Mouse (Mus musculus) embryo, embryonic 11.5 days (tissue): ENCODE results near the gene Nbea.

Experiments
- DNase-seq: peaks from one replicate; pipeline ENCODE4 v3.0.0-alpha.2; 2012; ENCODE audit warnings: low read depth, low spot score

The Nbea gene

GRCm38 (mm10) chr3:55783171-55784081, 400.1 kb downstream of the Nbea start:
- no peak for DNase-seq

DNA sequence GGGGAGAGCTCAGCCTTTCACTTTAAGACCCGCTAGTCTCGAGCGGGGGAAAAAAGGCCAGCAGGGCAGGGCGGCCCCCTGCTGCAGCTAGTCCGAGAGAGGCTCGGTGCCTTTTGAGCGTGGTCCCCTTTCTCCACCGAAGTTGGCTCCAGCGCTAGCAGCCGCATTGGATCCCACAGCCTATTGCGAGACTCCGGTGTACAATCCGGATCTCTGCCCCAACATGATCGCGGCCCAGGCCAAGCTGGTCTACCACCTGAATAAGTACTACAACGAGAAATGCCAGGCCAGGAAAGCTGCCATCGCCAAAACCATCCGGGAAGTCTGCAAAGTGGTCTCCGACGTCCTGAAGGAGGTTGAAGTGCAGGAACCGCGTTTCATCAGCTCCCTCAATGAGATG, 400.7 kb downstream of the Nbea start:
- no peak for DNase-seq

- DNase-seq, result no peak
Observed at GRCm38 (mm10) chr3:55782056-55782687, 401.3 kb downstream of the Nbea start, which contains the start of gene Mab21l1. Gene Mab21l1, plus strand, starts transcription at chr3:55782510.

- DNase-seq, result no peak
Observed at GRCm38 (mm10) chr3:55781429-55782055, 402.0 kb downstream of the Nbea start.

GRCm38 (mm10) chr3:55780120-55781070, 403.1 kb downstream of the Nbea start:
- DNase-seq, result no peak

DNA sequence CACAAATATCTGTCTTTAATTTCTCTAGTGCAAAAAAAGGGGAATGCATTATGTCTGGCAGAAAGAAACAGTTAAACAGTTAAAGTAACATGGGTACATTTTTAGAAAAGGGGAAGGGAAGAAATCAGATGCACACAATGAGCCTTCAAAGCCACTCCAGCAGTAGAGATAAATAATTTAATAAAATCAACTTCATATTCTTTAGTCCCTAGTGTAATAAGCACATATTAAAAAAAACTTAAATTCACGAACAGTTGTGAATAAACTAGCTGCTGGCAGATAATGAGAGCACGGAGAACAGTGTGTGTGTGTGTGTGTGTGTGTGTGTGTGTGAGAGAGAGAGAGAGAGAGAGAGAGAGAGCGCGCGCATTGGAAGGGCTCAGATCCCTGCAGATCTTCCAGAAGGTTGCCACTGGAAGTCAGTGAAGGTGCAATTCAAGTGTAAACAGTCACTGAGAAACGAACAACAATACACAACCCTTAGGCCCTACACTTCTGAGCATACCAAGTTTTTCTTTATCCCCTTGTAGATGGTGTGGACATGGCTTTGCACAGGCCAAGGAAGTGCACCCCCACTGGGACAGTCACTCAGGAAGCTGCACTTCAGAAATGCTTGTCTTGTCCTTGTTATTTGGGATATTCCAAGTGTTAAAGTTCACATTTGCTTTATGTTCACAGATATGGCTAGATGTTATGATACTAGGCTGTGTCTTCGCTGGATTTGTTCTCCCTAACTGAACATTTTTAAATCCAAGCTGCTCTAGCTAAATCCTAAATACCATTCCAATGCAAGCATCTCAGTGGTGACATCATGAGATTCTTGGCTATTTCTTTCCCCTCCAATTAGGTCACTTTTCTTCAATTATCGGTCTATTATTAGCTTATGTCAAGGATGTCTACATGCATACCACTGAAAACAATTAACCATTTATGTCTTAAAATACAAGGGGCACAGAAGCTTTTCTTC, 404.5 kb downstream of the Nbea start:
- DNase-seq, result no peak

- no peak for DNase-seq
Observed at GRCm38 (mm10) chr3:55777501-55777900, 406.0 kb downstream of the Nbea start.

GRCm38 (mm10) chr3:55775753-55776152, 407.7 kb downstream of the Nbea start:
- no peak for DNase-seq

DNA sequence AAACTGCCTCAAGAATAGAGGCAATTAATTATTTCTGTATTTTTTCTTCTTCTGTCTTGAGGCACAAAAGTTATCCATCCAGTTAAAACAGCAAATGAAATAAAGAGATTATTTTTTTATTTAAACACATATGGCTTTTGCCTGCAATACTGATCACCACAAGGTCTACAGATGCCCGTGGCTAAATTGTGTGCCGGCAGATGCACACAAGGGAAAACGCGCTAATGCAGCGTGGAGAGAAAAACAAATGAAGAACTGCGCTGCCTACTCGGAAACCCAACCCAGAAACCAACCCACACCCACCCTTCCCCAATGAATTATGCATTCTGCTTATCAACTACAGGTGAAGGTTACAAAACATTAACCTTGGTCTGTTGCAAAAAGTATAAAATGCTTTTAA, 408.3 kb downstream of the Nbea start:
- DNase-seq, result no peak

GRCm38 (mm10) chr3:55774203-55774602, 409.3 kb downstream of the Nbea start:
- no peak for DNase-seq

DNA sequence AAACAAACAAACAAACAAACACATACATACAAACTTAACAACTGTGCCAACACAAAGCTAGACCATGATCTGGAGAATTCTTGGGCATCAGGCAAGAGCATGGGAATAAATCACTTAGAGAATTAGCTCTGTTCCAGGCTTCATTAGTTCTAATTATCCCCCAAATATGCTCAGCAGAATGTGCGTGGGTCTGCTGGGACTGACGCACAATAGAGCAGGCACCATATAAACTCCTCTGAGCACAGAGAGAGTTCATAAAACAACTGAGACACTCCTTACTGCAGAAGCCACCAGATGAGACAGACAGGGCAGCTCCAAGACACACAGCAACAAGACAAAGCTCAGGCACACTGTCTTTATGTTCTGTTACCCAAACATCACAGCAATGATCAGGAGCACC, 414.2 kb downstream of the Nbea start:
- no peak for DNase-seq

DNA sequence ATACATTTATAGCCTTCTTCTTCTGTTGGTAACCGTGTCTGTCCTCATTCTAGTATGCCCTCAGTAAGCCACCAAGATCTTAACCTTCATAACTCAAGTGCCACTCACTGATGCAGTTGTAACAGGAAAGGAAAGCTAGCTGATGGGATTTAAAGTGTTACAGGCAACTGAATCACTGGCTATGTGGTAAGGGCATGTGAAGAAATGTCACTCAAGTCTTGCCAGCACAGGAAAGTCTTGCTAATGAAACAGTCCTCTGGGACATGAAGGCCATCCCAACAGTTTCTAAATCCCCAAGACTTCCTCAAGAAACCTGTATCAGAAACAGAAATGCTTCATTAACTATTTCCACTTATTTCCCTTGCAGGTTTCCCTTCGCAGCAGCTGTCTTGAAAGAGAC, 414.8 kb downstream of the Nbea start:
- no peak for DNase-seq

DNA sequence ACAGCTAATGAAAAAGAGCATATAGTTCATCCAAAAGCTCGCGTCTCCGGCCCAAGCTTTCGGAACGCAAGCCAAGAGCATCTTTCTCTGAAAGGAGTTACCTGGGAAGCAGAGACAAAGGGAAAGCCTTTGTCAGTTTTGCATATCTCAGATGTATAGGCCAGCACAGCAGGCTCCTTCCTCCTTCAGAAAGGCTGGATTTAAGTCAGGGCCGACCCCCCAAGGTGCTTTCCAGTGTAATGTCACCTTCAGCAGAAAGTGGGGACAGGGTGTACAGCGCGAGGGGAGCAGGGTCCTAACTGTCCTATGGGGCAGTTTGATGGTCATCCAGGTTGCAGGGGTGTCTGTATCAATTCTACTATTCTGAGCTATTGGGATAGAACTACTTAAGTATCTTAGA, 419.9 kb downstream of the Nbea start:
- no peak for DNase-seq

GRCm38 (mm10) chr3:55758297-55758696, 425.2 kb downstream of the Nbea start:
- no peak for DNase-seq

GRCm38 (mm10) chr3:55756602-55757190, 426.8 kb downstream of the Nbea start:
- DNase-seq, result no peak

- no peak for DNase-seq
Observed at GRCm38 (mm10) chr3:55755805-55756601, 427.5 kb downstream of the Nbea start.

- no peak for DNase-seq
Observed at GRCm38 (mm10) chr3:55754981-55755608, 428.4 kb downstream of the Nbea start.

DNA sequence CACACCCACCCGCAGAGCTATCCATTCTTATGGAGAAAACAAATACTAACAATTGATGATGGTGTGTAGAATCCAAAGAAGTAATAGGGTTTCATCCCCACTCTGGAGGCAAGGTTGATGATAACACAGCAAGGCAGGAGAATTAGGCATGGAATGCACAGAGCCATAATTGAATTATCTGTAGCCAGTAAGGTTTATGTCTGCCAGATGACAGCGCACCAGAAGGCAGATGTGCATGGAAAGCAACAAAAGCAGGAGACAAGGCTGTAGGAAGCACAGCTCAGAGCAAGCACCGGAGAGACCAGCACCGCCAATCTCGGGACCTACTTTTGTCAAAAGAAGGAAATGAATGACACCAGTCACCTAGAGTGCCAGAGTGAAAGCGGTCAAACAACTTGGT, 429.6 kb downstream of the Nbea start:
- DNase-seq, result no peak

DNA sequence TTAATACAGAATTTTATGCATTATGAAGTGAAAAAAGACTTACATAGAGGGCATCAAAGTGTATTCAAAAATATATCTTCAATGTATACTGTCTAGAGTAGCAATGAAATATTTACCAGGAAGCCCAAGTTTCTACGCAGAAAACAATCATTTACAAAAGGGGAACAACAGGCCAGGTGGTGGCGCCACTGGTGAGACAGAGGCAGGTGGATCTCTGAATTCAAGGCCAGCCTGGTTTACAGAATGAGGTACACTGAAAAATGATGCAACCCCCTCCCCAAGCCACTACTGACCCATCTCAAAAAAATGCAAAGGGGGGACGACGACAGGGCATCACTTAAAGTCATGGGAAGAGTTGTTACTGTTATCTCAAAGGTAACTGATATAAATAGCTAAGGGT, 430.9 kb downstream of the Nbea start:
- DNase-seq, result no peak
